Mouse (Mus musculus) forebrain, postnatal 0 days (tissue): ENCODE measurements around the gene Aif1l. TPM values are rescaled to one million over a fixed set of nuclear protein-coding genes. Genes with fewer than 3 reads are reported as not detected.

Experiments
- ATAC-seq: fragments of 200-750 bp; cut with Nextera tagmentation; 2 replicates; pipeline ENCODE4 v1.8.0; 2017; ENCODE audit warnings: mild to moderate bottlenecking, moderate library complexity
- DNase-seq: peaks from one replicate; pipeline ENCODE4 v3.0.0-alpha.2; 2015
- H3K27ac ChIP-seq: fragments of 300-500 bp; sonication (generic); 2 replicates; pipeline ENCODE4 v1.5.1; 2014; ENCODE audit warnings: low read depth, mild to moderate bottlenecking, antibody characterized with exemption, low read length, moderate library complexity, mixed read lengths
- H3K27me3 ChIP-seq: fragments of 300-500 bp; sonication (generic); 2 replicates; pipeline ENCODE4 v1.6.1; 2014; ENCODE audit warnings: mild to moderate bottlenecking, low read length, mixed read lengths; ENCODE audit not compliant: insufficient read depth
- H3K36me3 ChIP-seq: fragments of 300-500 bp; sonication (generic); 2 replicates; pipeline ENCODE4 v1.6.1; 2014; ENCODE audit warnings: mild to moderate bottlenecking, moderate library complexity; ENCODE audit not compliant: insufficient read depth
- H3K4me1 ChIP-seq: fragments of 300-500 bp; sonication (generic); 2 replicates; pipeline ENCODE4 v1.6.1; 2014; ENCODE audit warnings: antibody characterized with exemption; ENCODE audit not compliant: insufficient read depth
- H3K4me2 ChIP-seq: fragments of 300-500 bp; sonication (generic); 2 replicates; pipeline ENCODE4 v1.6.1; 2014; ENCODE audit warnings: low read depth, mild to moderate bottlenecking, moderate library complexity
- H3K4me3 ChIP-seq: fragments of 300-500 bp; sonication (generic); 2 replicates; pipeline ENCODE4 v1.5.1; 2014; ENCODE audit warnings: low read depth, low read length, mixed read lengths
- H3K9ac ChIP-seq: fragments of 300-500 bp; sonication (generic); 2 replicates; pipeline ENCODE4 v1.6.1; 2014; ENCODE audit warnings: mild to moderate bottlenecking
- H3K9me3 ChIP-seq: fragments of 300-500 bp; sonication (generic); 2 replicates; pipeline ENCODE4 v1.6.1; 2016; ENCODE audit warnings: low read length
- CTCF ChIP-seq: sonication (generic); IDR thresholded peaks from 2 replicates; pipeline ENCODE4 v1.5.1; 2016; ENCODE audit warnings: antibody characterized with exemption, control low read depth, low read depth
- WGBS: fragments of 180-500 bp; shearing (Covaris S2); extraction: QIAGEN DNeasy Blood & Tissue Kit; methylation state at CpG from one replicate; pipeline ENCODE4 v1.1.7; 2014; 5-methylcytosine and 5-hydroxymethylcytosine counted together
- polyA plus RNA-seq: library from polyadenylated mRNA; unstranded; fragments of >200 nt; fragmentation: Nextera tagmentation; extraction: Ambion mirVana; gene quantifications from 2 replicates; pipeline ENCODE4 v1.2.1, GENCODE M21; 2015
- total RNA-seq: library from RNA; depleted of rRNA; stranded (reverse); fragments of >200 nt; gene quantifications from 2 replicates; pipeline ENCODE4 v1.2.3, GENCODE M21; 2014

Aif1l gene
- total and polyA plus RNA-seq, 2 experiments from 2014 or later, result 21.2 to 21.7 TPM

GRCm38 (mm10) chr2:31961791-31962222 is 11.9 kb downstream of the Aif1l start:
- H3K4me1 ChIP-seq, result no peaks in the 10 kb centered on the region
- H3K4me2 ChIP-seq, result no peak overlapping the region
- TF ChIP-seq CTCF, result no peak
- H3K27ac ChIP-seq, result peak overlapping the region; percentile 73
- 52% methylated on average over 4 of the region's 4 CpGs for whole genome bisulfite sequencing
- H3K4me3 ChIP-seq, result no peak overlapping the region
- H3K9ac ChIP-seq, result no peak overlapping the region
- ATAC-seq (no peak), DNase-seq (no peak)
- no peaks in the 10 kb centered on the region for H3K9me3 ChIP-seq
- no peaks in the 10 kb centered on the region for H3K27me3 ChIP-seq
- H3K36me3 ChIP-seq, result no peaks in the 10 kb centered on the region

DNA sequence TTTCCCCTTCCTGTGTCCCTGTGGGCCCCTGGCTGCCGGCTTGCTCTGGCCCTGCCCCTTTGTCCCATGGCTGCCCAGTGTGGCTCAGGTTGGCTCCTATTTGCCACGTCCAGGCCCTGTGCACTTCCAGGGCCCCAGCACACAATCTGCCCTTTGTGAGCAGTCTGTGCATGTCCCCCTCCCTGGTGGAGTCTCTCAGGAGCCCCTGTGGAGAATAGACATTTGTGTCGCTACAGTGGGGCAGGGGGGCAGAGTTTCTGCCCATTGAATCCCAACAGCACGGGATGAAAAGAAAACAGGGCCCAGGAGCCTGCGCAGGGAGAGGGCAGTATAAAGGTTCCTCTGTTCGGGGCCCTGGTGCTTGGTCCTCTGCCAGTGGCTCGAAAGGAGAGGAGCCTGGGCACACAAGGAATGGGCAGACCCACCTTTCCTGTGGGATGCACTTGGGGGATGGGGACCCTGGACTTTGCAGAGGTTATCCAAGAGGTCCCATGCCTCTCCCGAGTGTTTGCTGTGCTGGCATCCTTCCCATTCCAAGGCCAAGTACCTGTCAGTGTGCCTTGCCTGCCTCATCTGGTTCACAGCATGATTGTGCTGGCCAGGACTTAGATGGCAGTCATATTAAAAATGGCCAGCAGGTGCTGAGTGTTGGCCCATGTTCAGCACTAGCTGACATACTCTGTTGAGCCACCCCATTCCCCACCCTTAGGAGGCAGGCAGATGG is 12.7 kb downstream of the Aif1l start:
- Histone ChIP-seq H3K4me3 (no peak overlapping the region), H3K9me3 (no peaks in the 10 kb centered on the region), H3K27ac (peak overlapping the region; percentile 73), H3K4me2 (no peak overlapping the region), H3K4me1 (no peaks in the 10 kb centered on the region), H3K36me3 (no peaks in the 10 kb centered on the region), H3K27me3 (no peaks in the 10 kb centered on the region), H3K9ac (no peak overlapping the region)
- 16% methylated on average over 8 of the region's 8 CpGs for WGBS
- peak; percentile 73 for DNase-seq
- peak; percentile 45; the same call in 1 of the 2 replicates for TF ChIP-seq CTCF
- ATAC-seq, result peak; percentile 93

GRCm38 (mm10) chr2:31963491-31963890 is 13.6 kb downstream of the Aif1l start:
- H3K4me1 ChIP-seq, result no peaks in the 10 kb centered on the region
- WGBS, result 55% methylated on average over 7 of the region's 7 CpGs
- H3K9me3 ChIP-seq, result no peaks in the 10 kb centered on the region
- ATAC-seq, result no peak
- peak overlapping the region; percentile 73 for H3K27ac ChIP-seq
- no peak overlapping the region for H3K9ac ChIP-seq
- no peak for DNase-seq
- H3K36me3 ChIP-seq, result no peaks in the 10 kb centered on the region
- no peak overlapping the region for H3K4me3 ChIP-seq
- no peak for TF ChIP-seq CTCF
- H3K27me3 ChIP-seq, result no peaks in the 10 kb centered on the region
- H3K4me2 ChIP-seq, result no peak overlapping the region

DNA sequence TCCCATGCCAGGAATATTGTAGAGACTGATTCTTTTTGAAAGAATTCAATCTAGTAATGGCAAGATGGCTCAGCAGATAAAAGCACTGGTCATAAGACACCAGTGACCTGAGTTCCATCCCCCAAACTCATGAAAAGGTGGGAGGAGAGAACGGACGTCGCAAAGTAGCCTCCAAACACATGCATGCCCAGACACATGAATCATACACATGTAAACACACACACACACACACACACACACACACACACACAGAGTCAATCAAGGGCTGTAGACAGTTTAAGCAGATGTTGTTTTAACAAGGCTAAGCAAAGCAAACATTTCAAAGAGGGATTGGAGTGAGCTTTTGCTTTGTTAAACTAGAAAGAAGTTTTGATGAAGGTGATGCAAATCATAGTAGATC is 14.3 kb downstream of the Aif1l start:
- no peak overlapping the region for H3K4me2 ChIP-seq
- H3K27ac ChIP-seq, result no peak overlapping the region
- H3K36me3 ChIP-seq, result no peaks in the 10 kb centered on the region
- H3K9ac ChIP-seq, result no peak overlapping the region
- H3K27me3 ChIP-seq, result no peaks in the 10 kb centered on the region
- DNase-seq (no peak), ATAC-seq (no peak)
- TF ChIP-seq CTCF, result no peak
- H3K9me3 ChIP-seq, result no peaks in the 10 kb centered on the region
- H3K4me1 ChIP-seq, result no peaks in the 10 kb centered on the region
- 86% methylated on average over 3 of the region's 3 CpGs for WGBS
- H3K4me3 ChIP-seq, result no peak overlapping the region

GRCm38 (mm10) chr2:31965110-31965509 is 15.2 kb downstream of the Aif1l start:
- Histone ChIP-seq H3K9ac (no peak overlapping the region), H3K9me3 (no peaks in the 10 kb centered on the region), H3K36me3 (no peaks in the 10 kb centered on the region), H3K4me3 (no peak overlapping the region), H3K27ac (no peak overlapping the region), H3K27me3 (no peaks in the 10 kb centered on the region), H3K4me1 (no peaks in the 10 kb centered on the region), H3K4me2 (no peak overlapping the region)
- DNase-seq, result no peak
- TF ChIP-seq CTCF, result peak; percentile 58
- no peak for ATAC-seq

GRCm38 (mm10) chr2:31966801-31967200 is 16.9 kb downstream of the Aif1l start:
- WGBS, result 74% methylated on average over 8 of the region's 8 CpGs
- no peak for TF ChIP-seq CTCF
- Histone ChIP-seq H3K9me3 (no peaks in the 10 kb centered on the region), H3K36me3 (peaks cover 14% of the 10 kb centered on the region), H3K27ac (no peak overlapping the region), H3K4me1 (no peaks in the 10 kb centered on the region), H3K9ac (no peak overlapping the region), H3K4me3 (no peak overlapping the region), H3K4me2 (no peak overlapping the region), H3K27me3 (no peaks in the 10 kb centered on the region)
- ATAC-seq, result no peak
- DNase-seq, result no peak

- Histone ChIP-seq H3K4me1 (peaks cover 10% of the 10 kb centered on the region; the same call in 1 of the 2 replicates), H3K36me3 (peaks cover 32% of the 10 kb centered on the region), H3K4me2 (no peak overlapping the region), H3K4me3 (no peak overlapping the region), H3K9ac (no peak overlapping the region), H3K27me3 (no peaks in the 10 kb centered on the region), H3K9me3 (no peaks in the 10 kb centered on the region), H3K27ac (no peak overlapping the region)
- WGBS, result 86% methylated on average over 4 of the region's 4 CpGs
- no peak for TF ChIP-seq CTCF
- ATAC-seq, result no peak
- no peak for DNase-seq
Measured at GRCm38 (mm10) chr2:31972589-31972988, 22.6 kb downstream of the Aif1l start.
